Mouse (Mus musculus): ENCODE data around the gene Triml1. TPM values are rescaled to one million over a fixed set of nuclear protein-coding genes. Genes with fewer than 3 reads are reported as not detected.

Gene Triml1
- polyA plus RNA-seq, 1 experiment from 2014 or later: not detected

DNA sequence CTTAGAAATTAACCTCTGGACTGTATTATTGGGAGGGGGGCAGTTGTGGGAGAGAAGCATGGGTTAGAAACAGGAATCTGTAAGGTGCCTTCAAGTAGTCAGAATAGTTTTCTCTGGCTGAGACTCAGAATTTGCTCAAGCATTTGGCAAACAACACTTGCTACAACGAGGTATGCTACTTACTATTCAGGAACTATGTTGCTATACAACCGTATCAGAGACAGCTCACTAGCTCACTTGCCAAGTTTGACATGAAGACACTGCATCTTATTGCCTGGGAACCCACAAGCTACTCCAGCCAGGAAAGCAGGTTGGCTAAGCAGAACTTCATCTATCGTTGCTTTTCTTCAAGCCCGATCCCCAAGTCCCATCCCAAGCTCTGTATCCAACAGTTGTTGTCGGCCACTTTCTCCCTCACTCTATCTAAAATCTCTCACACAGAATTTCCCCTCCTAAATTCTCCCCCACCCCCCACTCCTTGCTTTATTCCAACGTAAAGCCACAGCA lies 28.0 kb upstream of the Triml1 start:
- Histone ChIP-seq H3K27me3 (ENCODE audit: insufficient read depth, low read length) (no peaks in the 10 kb centered on the region), H3K36me3 (ENCODE audit: insufficient read depth, low read length) (no peaks in the 10 kb centered on the region), H3K4me3 (replicated peaks; ENCODE audit: low read depth, low read length) (no peak overlapping the region), H3K4me2 (ENCODE audit: low read length) (no peak overlapping the region), H3K4me1 (replicated peaks; ENCODE audit: insufficient read depth, low read length) (no peaks in the 10 kb centered on the region), H3K9ac (ENCODE audit: low read depth, low read length) (no peak overlapping the region), H3K9me3 (replicated peaks; ENCODE audit: low read length) (no peaks in the 10 kb centered on the region), H3K27ac (no peak overlapping the region)
- TF ChIP-seq CTCF (IDR thresholded peaks at IDR 0.05; ENCODE audit: low read depth): no peak
- 87% methylated on average over 6 of the region's 6 CpGs for WGBS
- DNase-seq (ENCODE audit: low spot score) (no peak), ATAC-seq (replicated peaks; ENCODE audit: low FRiP score, low read depth) (no peak)

GRCm38 (mm10) chr8:43168083-43168482 lies 26.8 kb upstream of the Triml1 start:
- no peak overlapping the region for H3K4me2 ChIP-seq (ENCODE audit: low read length)
- H3K4me1 ChIP-seq (replicated peaks; ENCODE audit: insufficient read depth, low read length): no peaks in the 10 kb centered on the region
- no peak overlapping the region for H3K27ac ChIP-seq
- no peak overlapping the region for H3K4me3 ChIP-seq (replicated peaks; ENCODE audit: low read depth, low read length)
- H3K9ac ChIP-seq (ENCODE audit: low read depth, low read length): no peak overlapping the region
- no peak for DNase-seq (ENCODE audit: low spot score)
- TF ChIP-seq CTCF (IDR thresholded peaks at IDR 0.05; ENCODE audit: low read depth): no peak
- ATAC-seq (replicated peaks; ENCODE audit: low FRiP score, low read depth): no peak
- no peaks in the 10 kb centered on the region for H3K27me3 ChIP-seq (ENCODE audit: insufficient read depth, low read length)
- H3K9me3 ChIP-seq (replicated peaks; ENCODE audit: low read length): no peaks in the 10 kb centered on the region
- 92% methylated on average over 4 of the region's 4 CpGs for WGBS
- H3K36me3 ChIP-seq (ENCODE audit: insufficient read depth, low read length): no peaks in the 10 kb centered on the region

DNA sequence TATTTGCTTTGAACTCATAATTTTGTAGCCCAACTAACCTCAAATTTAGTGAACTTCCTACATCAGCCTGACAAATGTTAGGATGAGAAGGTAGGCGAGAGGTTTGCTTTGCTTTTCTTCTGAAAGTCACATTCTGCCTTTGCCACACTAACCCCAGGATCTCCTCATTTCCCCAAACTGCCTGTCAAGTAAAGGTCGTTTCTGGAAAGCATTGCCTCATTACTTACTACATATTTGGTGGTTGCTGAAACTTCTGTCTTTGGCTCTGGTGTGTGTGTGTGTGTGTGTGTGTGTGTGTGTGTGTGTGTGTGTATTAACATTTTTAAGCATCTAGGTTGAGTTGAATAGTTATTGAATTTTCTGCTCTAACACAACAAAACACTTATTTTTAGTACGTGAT lies 23.2 kb upstream of the Triml1 start:
- no peak for ATAC-seq (replicated peaks; ENCODE audit: low FRiP score, low read depth)
- no peak overlapping the region for H3K27ac ChIP-seq
- no peak for DNase-seq (ENCODE audit: low spot score)

GRCm38 (mm10) chr8:43163255-43163654 lies 22.0 kb upstream of the Triml1 start:
- Histone ChIP-seq H3K4me3 (replicated peaks; ENCODE audit: low read depth, low read length) (no peak overlapping the region), H3K9ac (ENCODE audit: low read depth, low read length) (no peak overlapping the region), H3K9me3 (replicated peaks; ENCODE audit: low read length) (no peaks in the 10 kb centered on the region), H3K4me2 (ENCODE audit: low read length) (no peak overlapping the region), H3K27me3 (ENCODE audit: insufficient read depth, low read length) (no peaks in the 10 kb centered on the region), H3K4me1 (replicated peaks; ENCODE audit: insufficient read depth, low read length) (no peaks in the 10 kb centered on the region), H3K36me3 (ENCODE audit: insufficient read depth, low read length) (no peaks in the 10 kb centered on the region), H3K27ac (no peak overlapping the region)
- ATAC-seq (replicated peaks; ENCODE audit: low FRiP score, low read depth): no peak
- DNase-seq (ENCODE audit: low spot score): no peak
- WGBS: 80% methylated on average over 11 of the region's 11 CpGs
- no peak for TF ChIP-seq CTCF (IDR thresholded peaks at IDR 0.05; ENCODE audit: low read depth)

More for the DNA sequence above, 23.2 kb upstream of the Triml1 start:
- no peak overlapping the region for H3K9ac ChIP-seq (ENCODE audit: low read depth, low read length)
- no peaks in the 10 kb centered on the region for H3K36me3 ChIP-seq (ENCODE audit: insufficient read depth, low read length)
- no peak overlapping the region for H3K4me3 ChIP-seq (replicated peaks; ENCODE audit: low read depth, low read length)
- no peaks in the 10 kb centered on the region for H3K4me1 ChIP-seq (replicated peaks; ENCODE audit: insufficient read depth, low read length)
- no peaks in the 10 kb centered on the region for H3K9me3 ChIP-seq (replicated peaks; ENCODE audit: low read length)
- TF ChIP-seq CTCF (IDR thresholded peaks at IDR 0.05; ENCODE audit: low read depth): no peak
- 80% methylated on average over 3 of the region's 3 CpGs for WGBS
- no peaks in the 10 kb centered on the region for H3K27me3 ChIP-seq (ENCODE audit: insufficient read depth, low read length)
- H3K4me2 ChIP-seq (ENCODE audit: low read length): no peak overlapping the region

DNA sequence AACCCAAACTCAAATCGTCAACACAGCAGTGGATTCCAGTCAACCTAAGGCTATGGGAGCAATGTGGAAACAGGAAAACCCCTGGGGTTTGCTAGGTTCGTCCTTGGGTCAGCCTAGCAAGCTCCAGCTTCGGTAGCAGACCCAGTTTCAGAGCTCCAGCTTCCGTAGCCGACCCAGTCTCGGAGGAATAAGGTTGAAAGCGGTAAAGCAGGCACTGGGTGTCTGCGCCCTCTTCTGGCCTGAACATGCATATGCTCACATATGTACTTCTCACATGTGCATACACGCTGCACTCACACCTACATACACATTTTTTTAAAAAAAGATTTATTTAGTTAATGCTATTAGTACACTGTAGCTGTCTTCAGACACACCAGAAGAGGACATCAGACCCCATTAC lies 8.0 kb upstream of the Triml1 start:
- H3K27me3 ChIP-seq (ENCODE audit: insufficient read depth, low read length): no peaks in the 10 kb centered on the region

GRCm38 (mm10) chr8:43111205-43111827 lies 30.0 kb downstream of the Triml1 start:
- Histone ChIP-seq H3K9me3 (replicated peaks; ENCODE audit: low read length) (no peaks in the 10 kb centered on the region), H3K27ac (no peak overlapping the region), H3K9ac (ENCODE audit: low read depth, low read length) (no peak overlapping the region), H3K4me3 (replicated peaks; ENCODE audit: low read depth, low read length) (no peak overlapping the region), H3K4me2 (ENCODE audit: low read length) (no peak overlapping the region), H3K36me3 (ENCODE audit: insufficient read depth, low read length) (no peaks in the 10 kb centered on the region), H3K27me3 (ENCODE audit: insufficient read depth, low read length) (no peaks in the 10 kb centered on the region), H3K4me1 (replicated peaks; ENCODE audit: insufficient read depth, low read length) (no peaks in the 10 kb centered on the region)
- TF ChIP-seq CTCF (IDR thresholded peaks at IDR 0.05; ENCODE audit: low read depth): no peak
- WGBS: 78% methylated on average over 4 of the region's 4 CpGs
- DNase-seq (ENCODE audit: low spot score): no peak
- no peak for ATAC-seq (replicated peaks; ENCODE audit: low FRiP score, low read depth)

More for the DNA sequence above, 8.0 kb upstream of the Triml1 start:
- no peak overlapping the region for H3K9ac ChIP-seq (ENCODE audit: low read depth, low read length)
- ATAC-seq (replicated peaks; ENCODE audit: low FRiP score, low read depth): no peak
- no peaks in the 10 kb centered on the region for H3K36me3 ChIP-seq (ENCODE audit: insufficient read depth, low read length)
- TF ChIP-seq CTCF (IDR thresholded peaks at IDR 0.05; ENCODE audit: low read depth): no peak; the same call in 1 of the 2 replicates
- no peak overlapping the region for H3K4me3 ChIP-seq (replicated peaks; ENCODE audit: low read depth, low read length)
- DNase-seq (ENCODE audit: low spot score): no peak
- WGBS: 89% methylated on average over 9 of the region's 9 CpGs
- no peaks in the 10 kb centered on the region for H3K4me1 ChIP-seq (replicated peaks; ENCODE audit: insufficient read depth, low read length)
- H3K27ac ChIP-seq: no peak overlapping the region
- no peaks in the 10 kb centered on the region for H3K9me3 ChIP-seq (replicated peaks; ENCODE audit: low read length)
- H3K4me2 ChIP-seq (ENCODE audit: low read length): no peak overlapping the region

Other genes starting within 250 kb of the Triml1 start
- not detected in 2 replicates for gene Triml2, start 39.1 kb upstream of the Triml1 start, polyA plus RNA-seq (2015; fragmentation: Nextera tagmentation; extraction: Ambion mirVana)
- gene Zfp42, start 165.5 kb upstream of the Triml1 start, polyA plus RNA-seq (2015; fragmentation: Nextera tagmentation; extraction: Ambion mirVana): not detected in 2 replicates